Mouse (Mus musculus) cortical plate, adult 2 months (tissue): ENCODE results near the gene Zfp444.

Source experiments
- CTCF ChIP-seq: fragments of 200-500 bp; IDR thresholded peaks from 2 replicates; pipeline ENCODE4 v1.5.1; 2011; ENCODE audit warnings: mild to moderate bottlenecking, control low read depth, low read length; ENCODE audit not compliant: insufficient read depth; ENCODE audit errors: extremely low read depth
- POLR2A ChIP-seq: fragments of 200-500 bp; IDR thresholded peaks from 2 replicates; pipeline ENCODE4 v1.6.1; 2011; ENCODE audit warnings: mild to moderate bottlenecking, low read length, control low read depth; ENCODE audit not compliant: insufficient read depth; ENCODE audit errors: extremely low read depth

- TF ChIP-seq CTCF (no peak), POLR2A (no peak)
Observed at GRCm38 (mm10) chr7:6162172-6162571, 9.9 kb upstream of the Zfp444 start.
